Mouse (Mus musculus) activated CD4-positive, CD25-positive, alpha-beta regulatory T cell, adult 4 months (primary cell): Measurements from ENCODE around the gene Disp3. TPM values are rescaled to one million over a fixed set of nuclear protein-coding genes. Genes with fewer than 3 reads are reported as not detected.

ENCODE experiments used
- ATAC-seq: one replicate; pipeline ENCODE4 v1.8.0; 2017
- polyA plus RNA-seq, 2 experiments: library from polyadenylated mRNA; unstranded; fragments of 100-300 nt; shearing (Covaris generic); gene quantifications; one replicate each; pipeline ENCODE4 v1.2.1; 2017

Disp3 gene
- not detected for polyA plus RNA-seq

- ATAC-seq = no peak
Observed at GRCm38 (mm10) chr4:148287476-148288054, at the start of gene Disp3. Gene Disp3, minus strand, starts transcription at chr4:148287965.

DNA sequence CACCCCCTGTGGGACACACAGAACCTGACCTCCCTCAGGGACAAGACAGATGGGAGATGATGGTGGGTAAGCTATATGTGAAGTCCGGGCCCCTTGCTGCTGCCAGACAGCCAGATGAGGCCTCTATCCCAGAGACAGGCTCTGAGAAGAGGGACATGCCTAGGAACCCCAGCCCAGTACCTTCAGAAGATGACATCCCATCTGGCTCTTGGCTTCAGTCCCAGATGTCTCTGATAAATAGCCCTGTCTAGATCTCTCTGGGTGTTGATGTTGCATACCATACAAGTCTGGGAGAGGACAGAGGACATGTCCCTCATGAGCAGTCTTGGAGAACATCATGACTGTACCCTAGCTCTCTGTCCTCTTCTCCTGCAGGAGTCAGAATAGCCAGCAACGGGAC is 42.5 kb upstream of the Disp3 start:
- ATAC-seq = no peak

DNA sequence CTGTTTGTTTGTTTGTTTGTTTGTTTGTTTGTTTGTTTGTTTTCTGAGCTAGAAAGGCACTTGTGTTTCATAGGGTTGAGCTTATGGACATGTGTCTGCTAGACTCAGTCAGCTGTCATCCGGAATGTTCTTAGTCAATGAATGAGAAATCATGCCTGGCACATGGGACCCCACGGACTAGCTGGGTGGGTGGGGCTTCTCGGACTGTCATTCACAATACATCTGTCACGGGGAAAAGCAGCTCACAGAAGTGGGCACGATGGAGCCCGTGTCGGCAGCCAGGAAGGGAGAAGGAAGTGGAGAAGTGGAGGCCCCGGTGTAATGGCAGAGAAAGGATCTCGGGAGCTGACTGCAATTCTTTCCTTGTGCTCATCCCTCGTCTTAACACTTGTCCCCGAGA is 41.7 kb upstream of the Disp3 start:
- ATAC-seq = no peak

DNA sequence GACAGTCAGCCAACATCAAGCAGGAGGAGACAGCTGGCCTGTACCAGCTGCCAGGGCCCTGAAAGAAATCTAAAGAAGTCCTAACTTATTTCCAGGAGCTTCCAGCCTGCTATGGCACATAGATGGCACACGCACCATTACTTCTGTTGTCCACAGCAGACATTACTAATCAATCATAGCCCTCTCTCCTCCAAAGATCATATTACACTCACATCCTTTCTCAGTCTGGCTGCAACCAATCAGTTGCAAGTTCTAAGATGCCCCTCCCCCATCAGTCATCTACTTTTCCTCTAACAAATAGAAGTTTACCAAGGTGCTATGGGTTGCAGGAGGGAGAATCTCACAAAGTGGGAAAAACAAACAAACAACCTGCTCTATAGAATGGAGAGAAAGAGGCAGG is 40.5 kb upstream of the Disp3 start:
- no peak for ATAC-seq

DNA sequence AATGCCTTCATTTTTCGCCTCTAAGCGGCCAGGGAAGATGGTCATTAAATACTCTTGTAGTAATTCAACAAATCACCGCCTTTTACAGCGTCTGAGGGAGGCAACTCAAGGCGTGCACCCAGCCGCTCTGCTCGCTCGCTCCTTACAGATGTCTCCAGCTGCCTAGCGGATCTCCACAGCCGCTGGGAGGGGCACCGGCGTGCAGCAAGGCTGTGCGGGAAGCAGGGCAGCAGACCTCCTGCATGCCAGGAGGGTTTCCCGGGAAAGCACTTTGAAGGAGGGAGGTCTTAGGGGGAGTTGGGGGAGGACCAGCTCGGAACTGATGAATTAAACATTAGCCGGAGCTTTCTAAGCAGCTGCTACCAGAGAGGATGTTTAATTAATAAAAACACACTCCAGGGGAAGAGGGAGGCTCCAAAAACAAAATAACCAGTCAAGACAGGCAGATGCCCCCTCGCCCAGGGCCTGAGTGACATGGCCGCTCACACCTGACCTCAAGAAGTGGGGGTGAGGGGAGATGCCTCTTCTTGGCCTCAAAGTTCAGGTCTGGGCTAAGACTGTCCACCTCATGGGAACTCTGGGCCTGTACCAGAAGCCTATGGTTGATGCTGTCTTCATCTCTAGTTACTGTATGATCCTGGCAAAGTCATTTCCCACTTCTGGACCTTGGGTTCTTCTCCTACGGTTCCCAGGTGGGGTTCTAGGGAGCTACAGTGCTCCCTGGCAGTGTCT is 39.7 kb upstream of the Disp3 start:
- ATAC-seq = no peak

DNA sequence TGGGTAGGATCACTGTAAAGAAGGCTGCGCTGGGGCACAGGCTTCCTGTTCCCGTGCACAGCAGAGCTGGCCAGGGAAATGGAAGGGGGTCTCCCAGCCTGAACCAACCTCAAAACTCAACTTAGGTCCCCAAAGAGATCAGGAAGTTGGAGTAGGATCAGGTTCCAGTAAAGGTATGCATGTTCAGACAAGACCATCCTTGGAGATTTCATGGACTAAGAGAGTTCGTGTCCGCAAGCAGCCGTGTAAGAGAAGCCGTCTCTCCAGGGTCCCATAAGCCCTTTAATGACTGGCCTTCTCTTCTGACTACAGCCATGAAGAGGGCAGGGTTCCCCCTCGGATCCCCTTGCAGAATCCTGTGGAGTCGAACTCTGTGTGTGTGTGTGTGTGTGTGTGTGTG is 39.0 kb upstream of the Disp3 start:
- ATAC-seq = no peak

GRCm38 (mm10) chr4:148325951-148326350 is 38.2 kb upstream of the Disp3 start:
- ATAC-seq = no peak

DNA sequence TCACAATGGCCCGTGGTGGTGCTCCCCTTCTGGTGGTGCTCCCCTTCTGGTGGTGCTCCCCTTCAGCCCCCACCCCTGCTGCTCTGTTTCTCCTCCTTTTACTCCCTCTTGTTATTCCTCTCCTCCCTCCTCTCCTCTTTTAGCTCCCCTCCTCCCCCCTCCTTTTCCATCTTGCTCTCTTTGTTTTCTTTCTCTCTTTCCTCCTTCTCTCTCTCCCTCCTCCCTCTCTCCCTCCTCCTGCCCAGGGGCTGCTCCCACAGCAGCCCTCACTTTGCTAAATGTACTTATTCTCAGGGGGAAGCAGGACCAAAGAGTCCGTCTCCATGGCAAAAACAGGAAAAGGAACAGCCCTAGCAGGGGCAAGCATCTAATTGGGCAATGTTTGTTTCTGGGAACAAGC is 37.3 kb upstream of the Disp3 start:
- ATAC-seq = no peak

DNA sequence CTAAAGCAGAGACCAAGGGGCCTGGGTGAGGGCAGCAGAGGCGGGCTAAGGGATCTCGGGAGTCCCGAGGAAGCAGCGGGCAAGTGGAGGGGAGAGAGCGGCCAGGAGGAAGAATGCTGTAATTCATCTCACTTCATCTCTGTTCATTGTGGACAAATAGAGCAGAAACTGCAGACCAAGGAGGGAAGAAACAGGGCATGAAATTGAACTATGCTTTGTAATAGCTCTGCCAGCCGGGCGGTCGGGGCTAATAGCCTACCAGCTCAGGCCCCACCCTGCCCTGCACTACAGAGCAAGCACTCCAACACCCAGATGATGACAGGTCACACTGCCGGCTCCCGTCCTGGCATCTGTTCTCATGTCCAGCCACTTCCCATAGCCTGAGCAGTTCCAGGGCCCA is 34.4 kb upstream of the Disp3 start:
- no peak for ATAC-seq

GRCm38 (mm10) chr4:148319366-148319765 is 31.6 kb upstream of the Disp3 start:
- ATAC-seq = no peak

- ATAC-seq = no peak
Observed at GRCm38 (mm10) chr4:148315377-148316175, 27.8 kb upstream of the Disp3 start.

GRCm38 (mm10) chr4:148314396-148314795 is 26.6 kb upstream of the Disp3 start:
- ATAC-seq = no peak

DNA sequence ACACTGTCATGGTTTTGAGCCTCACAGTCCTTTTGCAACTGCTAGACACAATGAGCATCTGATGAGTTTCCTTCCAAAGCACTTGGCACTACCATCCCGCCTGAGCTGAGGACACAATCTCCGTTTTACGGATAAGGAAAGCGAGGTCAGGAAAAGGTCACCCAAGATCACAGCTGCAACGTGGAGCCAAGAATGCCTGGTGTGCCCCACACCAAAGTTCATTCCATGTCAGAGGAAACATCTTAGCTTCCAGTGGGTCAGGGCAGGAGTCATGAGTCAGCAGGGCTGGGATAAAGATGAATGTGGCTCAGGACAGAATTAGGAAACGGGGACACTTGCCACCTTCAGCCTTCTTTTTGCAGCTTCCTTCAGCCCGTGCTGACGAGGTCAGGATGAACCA is 25.8 kb upstream of the Disp3 start:
- ATAC-seq = no peak

- ATAC-seq = no peak
Observed at GRCm38 (mm10) chr4:148312296-148313116, 24.7 kb upstream of the Disp3 start.

DNA sequence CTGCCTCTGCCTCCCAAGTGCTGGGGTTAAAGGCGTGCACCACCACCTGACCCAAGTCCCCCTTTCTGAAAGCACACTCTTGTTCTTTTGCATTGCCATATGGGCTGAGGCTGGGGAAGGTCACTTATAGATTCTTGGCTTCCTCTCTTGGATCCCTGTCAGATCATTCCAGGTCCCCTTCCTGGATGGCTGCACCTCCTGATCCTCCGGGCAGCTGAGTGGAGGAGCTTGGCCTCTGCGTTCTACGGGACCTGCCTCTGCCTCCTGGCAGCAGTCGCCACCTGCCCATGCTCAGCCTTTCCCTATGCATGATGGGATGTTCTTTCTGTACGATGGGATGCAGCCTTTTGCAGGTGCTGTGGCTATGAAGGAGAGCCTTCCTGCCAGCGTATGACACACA is 23.1 kb upstream of the Disp3 start:
- no peak for ATAC-seq

GRCm38 (mm10) chr4:148310126-148310525 is 22.4 kb upstream of the Disp3 start:
- no peak for ATAC-seq

DNA sequence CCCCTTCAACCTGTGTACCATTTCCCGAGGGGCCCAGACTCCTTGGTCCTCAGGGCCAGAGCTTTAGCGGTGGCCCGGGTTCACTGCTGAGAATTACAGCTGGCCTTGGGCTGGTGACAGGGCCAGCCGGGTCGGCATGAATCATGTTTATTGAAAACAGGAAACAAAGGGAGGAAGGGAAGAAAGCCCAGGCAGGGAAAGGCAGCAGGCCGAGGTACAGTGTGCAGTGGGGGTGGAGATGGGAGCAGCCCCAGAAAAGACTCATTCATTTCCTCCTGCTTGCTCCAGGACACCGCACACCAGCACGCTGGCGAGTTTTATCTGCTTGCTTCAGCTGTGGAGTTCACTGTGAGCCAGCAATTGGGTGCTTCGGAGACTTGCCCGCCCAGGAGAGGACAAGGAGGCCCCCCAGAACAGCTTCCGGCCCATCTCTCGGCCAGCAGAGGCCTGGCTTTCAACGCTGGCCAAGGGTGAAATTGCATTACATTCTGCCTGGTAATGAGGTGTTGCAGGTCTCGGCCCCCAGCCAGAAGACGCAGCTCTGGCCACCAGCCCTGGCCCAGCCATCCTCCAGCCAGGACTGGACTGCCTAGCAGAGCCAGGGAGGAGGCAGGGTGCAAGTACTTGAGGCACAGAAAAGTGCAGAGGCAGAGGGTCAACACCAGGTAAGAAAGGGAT is 18.8 kb upstream of the Disp3 start:
- ATAC-seq = no peak

DNA sequence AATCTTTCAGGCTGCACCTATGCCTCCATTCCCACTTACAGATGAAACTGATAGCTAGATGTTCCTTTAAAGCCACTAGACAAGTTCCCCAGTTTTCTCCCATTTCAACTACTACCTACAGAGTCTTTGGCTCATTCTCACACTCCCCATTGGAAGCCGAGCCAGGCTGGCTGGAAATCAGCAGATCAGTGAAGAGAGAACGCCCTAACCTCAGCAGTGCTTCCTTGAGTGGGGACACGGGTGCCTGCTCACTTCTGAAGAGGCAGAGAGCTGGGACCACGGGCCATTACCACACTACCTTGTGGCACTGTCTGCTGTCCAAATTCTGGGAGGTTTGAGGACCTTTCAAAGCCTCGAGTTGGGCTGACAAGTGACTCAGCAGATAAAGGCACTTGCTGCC is 11.0 kb upstream of the Disp3 start:
- no peak for ATAC-seq

GRCm38 (mm10) chr4:148297640-148298039 is 9.9 kb upstream of the Disp3 start:
- no peak for ATAC-seq

DNA sequence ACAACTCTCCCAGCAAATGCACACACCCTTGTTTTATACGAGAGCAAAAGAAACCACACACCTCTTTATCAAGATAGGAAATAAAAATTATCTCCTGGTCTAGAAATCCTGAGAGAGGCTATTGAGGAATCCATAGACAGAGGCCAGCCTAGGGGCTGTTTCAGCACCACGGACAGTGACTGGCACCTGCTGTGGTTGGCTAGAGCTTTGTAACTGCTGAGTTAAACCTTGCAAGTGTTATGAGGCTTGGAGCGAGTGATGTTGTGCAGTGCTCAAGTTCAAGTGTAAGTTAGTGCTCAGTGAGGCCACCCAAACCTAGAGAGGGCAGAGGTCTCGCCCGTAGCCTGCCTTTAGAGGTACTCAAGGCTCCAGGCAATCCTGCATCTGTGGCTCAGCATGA is 5.6 kb upstream of the Disp3 start:
- ATAC-seq = no peak

GRCm38 (mm10) chr4:148291849-148292248 is 4.1 kb upstream of the Disp3 start:
- no peak for ATAC-seq

DNA sequence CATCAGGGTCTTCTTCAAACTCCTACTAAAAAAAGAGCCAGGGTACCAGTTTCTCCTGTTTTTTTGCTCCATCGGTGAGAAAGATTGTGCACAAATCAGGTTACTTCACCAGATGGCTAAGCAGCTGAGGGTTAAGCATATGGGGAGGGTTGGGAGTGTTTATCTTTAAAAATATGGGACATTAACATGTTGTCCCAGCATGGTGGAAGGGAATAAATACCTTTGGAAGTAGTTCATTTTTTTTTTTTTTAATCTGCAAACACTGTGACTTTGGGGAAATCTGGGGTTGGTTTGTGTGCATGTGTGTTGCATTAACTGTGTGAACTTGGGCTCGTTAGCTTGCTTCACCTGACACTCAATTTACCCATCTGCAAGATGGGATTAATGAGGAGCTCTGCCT is 3.3 kb upstream of the Disp3 start:
- ATAC-seq = no peak
